Comparison of ENCODE assay signal across 8 mouse cellular contexts in the genomic region with DNA sequence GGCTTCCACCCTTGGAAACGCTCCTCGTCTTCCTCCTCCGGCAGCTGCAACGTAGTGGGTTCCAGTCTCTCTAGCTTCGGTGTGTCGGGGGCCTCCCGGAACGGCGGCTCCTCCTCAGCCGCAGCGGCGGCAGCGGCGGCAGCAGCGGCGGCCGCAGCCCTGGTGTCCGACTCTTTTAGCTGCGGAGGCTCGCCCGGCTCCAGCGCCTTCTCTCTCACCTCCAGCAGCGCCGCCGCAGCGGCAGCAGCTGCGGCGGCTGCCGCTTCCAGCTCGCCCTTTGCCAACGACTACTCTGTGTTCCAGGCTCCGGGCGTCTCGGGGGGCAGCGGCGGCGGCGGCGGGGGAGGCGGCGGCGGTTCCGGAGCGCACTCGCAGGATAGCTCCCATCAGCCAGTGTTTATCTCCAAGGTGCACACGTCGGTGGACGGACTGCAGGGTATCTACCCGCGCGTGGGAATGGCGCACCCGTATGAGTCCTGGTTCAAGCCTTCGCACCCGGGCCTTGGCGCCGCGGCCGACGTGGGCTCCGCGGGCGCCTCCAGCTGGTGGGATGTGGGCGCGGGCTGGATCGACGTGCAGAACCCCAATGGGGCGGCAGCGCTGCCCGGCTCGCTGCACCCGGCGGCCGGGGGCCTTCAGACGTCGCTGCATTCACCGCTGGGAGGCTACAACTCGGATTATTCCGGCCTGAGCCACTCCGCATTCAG. TPM values are rescaled to one million over a fixed set of nuclear protein-coding genes. Genes with fewer than 3 reads are reported as not detected.
DNase-seq lines count a peak whose midpoint lies in the region; ATAC-seq and TF ChIP-seq lines count a peak whose summit lies in the region.

No protein-coding gene starts in this region.

- no peak overlapping the region for H3K9ac ChIP-seq in heart, embryonic 12.5 days
- H3K9ac ChIP-seq in forebrain, embryonic 16.5 days (replicated peaks; ENCODE audit: low read depth, low read length) = peak overlapping the region; percentile 60
- H3K9ac ChIP-seq in limb, embryonic 15.5 days = no peak overlapping the region
- no peak overlapping the region for H3K9ac ChIP-seq in stomach, embryonic 14.5 days (replicated peaks; ENCODE audit: low read depth, low read length)

- H3K4me1 ChIP-seq in heart, embryonic 12.5 days (replicated peaks) = peaks cover 22% of the 10 kb centered on the region
- peaks cover 29% of the 10 kb centered on the region for H3K4me1 ChIP-seq in forebrain, embryonic 16.5 days (replicated peaks; ENCODE audit: control insufficient read depth, insufficient read depth, low read length)
- peaks cover 30% of the 10 kb centered on the region for H3K4me1 ChIP-seq in limb, embryonic 15.5 days
- H3K4me1 ChIP-seq in stomach, embryonic 14.5 days (ENCODE audit: control insufficient read depth, insufficient read depth, low read length) = 0 out of 2 replicates have a peak, but pooled peaks cover 6% of the 10 kb centered on the region

- no peak for DNase-seq in heart, adult 11 months
- DNase-seq in Patski (ENCODE audit: low read depth, low spot score) = no peak
- no peak for DNase-seq in layer of hippocampus, adult 11-12 months (ENCODE audit: low spot score)
- DNase-seq in layer of hippocampus, adult 9-10 months (ENCODE audit: low spot score) = no peak

- H3K9me3 ChIP-seq in heart, embryonic 12.5 days (replicated peaks) = no peaks in the 10 kb centered on the region
- H3K9me3 ChIP-seq in forebrain, embryonic 16.5 days (ENCODE audit: control insufficient read depth, low read length) = no peaks in the 10 kb centered on the region
- no peaks in the 10 kb centered on the region for H3K9me3 ChIP-seq in limb, embryonic 15.5 days
- no peaks in the 10 kb centered on the region for H3K9me3 ChIP-seq in stomach, embryonic 14.5 days (ENCODE audit: control insufficient read depth, low read depth, low read length)

- H3K27me3 ChIP-seq in heart, embryonic 12.5 days (replicated peaks) = peaks cover 61% of the 10 kb centered on the region
- H3K27me3 ChIP-seq in Patski = peaks cover 82% of the 10 kb centered on the region
- H3K27me3 ChIP-seq in forebrain, embryonic 16.5 days (replicated peaks; ENCODE audit: control insufficient read depth, insufficient read depth, low read length) = peaks cover 21% of the 10 kb centered on the region
- H3K27me3 ChIP-seq in limb, embryonic 15.5 days = peaks cover 83% of the 10 kb centered on the region
- peaks cover 68% of the 10 kb centered on the region for H3K27me3 ChIP-seq in stomach, embryonic 14.5 days (ENCODE audit: control insufficient read depth, insufficient read depth, low read length)

- no peak for ATAC-seq in heart, embryonic 12.5 days (ENCODE audit: insufficient number of reproducible peaks, low FRiP score)
- ATAC-seq in Patski = peak; percentile 57
- ATAC-seq in forebrain, embryonic 16.5 days = peak; percentile 49
- ATAC-seq in limb, embryonic 15.5 days (ENCODE audit: insufficient number of reproducible peaks, low FRiP score, low TSS enrichment, low read depth) = no peak
- no peak for ATAC-seq in stomach, embryonic 14.5 days (ENCODE audit: insufficient number of reproducible peaks, insufficient read depth, low FRiP score, low read depth)

- no peak for TF ChIP-seq CTCF in Patski (IDR thresholded peaks at IDR 0.05)

- H3K27ac ChIP-seq in heart, embryonic 12.5 days (ENCODE audit: poor library complexity, severe bottlenecking) = no peak overlapping the region
- peak overlapping the region; percentile 75 for H3K27ac ChIP-seq in forebrain, embryonic 16.5 days (ENCODE audit: low read length)
- no peak overlapping the region for H3K27ac ChIP-seq in limb, embryonic 15.5 days
- H3K27ac ChIP-seq in stomach, embryonic 14.5 days (ENCODE audit: low read length) = no peak overlapping the region

- POLR2A ChIA-PET in Patski (lab: Charles Lee) = interaction anchor here (0.5 kb wide), 1 partner anchor 224 kb away, joined by 5 read pairs; no protein-coding TSS in a partner anchor

- in situ Hi-C loops in Patski (cut with MboI; ENCODE audit: low pct_unique_long_range_greater_than_20kb) = loop anchor here (25.0 kb wide), 1 partner anchor 536 kb away; a partner anchor contains a TSS

- under 1% methylated on average over 76 of the region's 80 CpGs for WGBS in heart, embryonic 12.5 days
- WGBS in forebrain, embryonic 16.5 days = under 1% methylated on average over 80 of the region's 80 CpGs
- WGBS in limb, embryonic 15.5 days = under 1% methylated on average over 69 of the region's 80 CpGs
- under 1% methylated on average over 77 of the region's 80 CpGs for WGBS in stomach, embryonic 14.5 days

- peak overlapping the region; percentile 56 for H3K4me3 ChIP-seq in heart, embryonic 12.5 days
- H3K4me3 ChIP-seq in forebrain, embryonic 16.5 days (replicated peaks; ENCODE audit: low read length) = peak overlapping the region; percentile 52
- peak overlapping the region; percentile 45 for H3K4me3 ChIP-seq in limb, embryonic 15.5 days
- H3K4me3 ChIP-seq in stomach, embryonic 14.5 days (ENCODE audit: low read depth, low read length) = peak overlapping the region; percentile 22

- H3K36me3 ChIP-seq in heart, embryonic 12.5 days = no peaks in the 10 kb centered on the region
- H3K36me3 ChIP-seq in forebrain, embryonic 16.5 days (ENCODE audit: control insufficient read depth, insufficient read depth) = no peaks in the 10 kb centered on the region
- H3K36me3 ChIP-seq in limb, embryonic 15.5 days = no peaks in the 10 kb centered on the region
- H3K36me3 ChIP-seq in stomach, embryonic 14.5 days (ENCODE audit: control insufficient read depth, insufficient read depth, low read length) = no peaks in the 10 kb centered on the region

- CTCF ChIA-PET in Patski (lab: Charles Lee) = no interaction called here

- H3K4me2 ChIP-seq in heart, embryonic 12.5 days = peak overlapping the region; percentile 88
- peak overlapping the region; percentile 86 for H3K4me2 ChIP-seq in forebrain, embryonic 16.5 days (ENCODE audit: low read length)
- peak overlapping the region; percentile 54 for H3K4me2 ChIP-seq in limb, embryonic 15.5 days
- H3K4me2 ChIP-seq in stomach, embryonic 14.5 days (replicated peaks; ENCODE audit: low read depth, low read length) = peak overlapping the region; percentile 32

RNA-seq across cellular contexts. Expression of a gene that starts 2.5 kb away (rescaled TPM):
- 0.05 TPM in 2 replicates for polyA plus RNA-seq in heart, embryonic 12.5 days (2016; fragmentation: Nextera tagmentation; extraction: Ambion mirVana)
- 0.03 TPM for polyA plus RNA-seq in Patski (2021)
- polyA plus RNA-seq in forebrain, embryonic 16.5 days (2015; fragmentation: Nextera tagmentation; extraction: Ambion mirVana) = 11.8 and 12.0 TPM in 2 replicates
- 5.7 and 6.8 TPM in 2 replicates for polyA plus RNA-seq in limb, embryonic 15.5 days (2015; fragmentation: Nextera tagmentation; extraction: Ambion mirVana)
- polyA plus RNA-seq in stomach, embryonic 14.5 days (2014; fragmentation: Nextera tagmentation; extraction: Ambion mirVana) = not detected in 2 replicates

Comparison
In these comparisons a context has a peak if more than half of its experiments do, and no peak if none do; other contexts are left out.
1. ATAC-seq: peak in Patski (single experiment) and forebrain, embryonic 16.5 days (single experiment); none in heart, embryonic 12.5 days (single experiment), limb, embryonic 15.5 days (single experiment) and stomach, embryonic 14.5 days (single experiment).
2. H3K4me2 ChIP-seq: peak in every context shown above with its lines; median percentile 88 in heart, embryonic 12.5 days; 86 in forebrain, embryonic 16.5 days; 54 in limb, embryonic 15.5 days; 32 in stomach, embryonic 14.5 days.
3. Peak in every context shown above with its lines, with median percentiles within 50 percentile points of each other: H3K4me3 ChIP-seq.